Mouse (Mus musculus) bone marrow, adult 2 months (tissue): ENCODE results near the gene Myo16.

Experiments
- CTCF ChIP-seq: fragments of 200-500 bp; IDR thresholded peaks from 2 replicates; pipeline ENCODE4 v1.5.1; 2011; ENCODE audit warnings: low read length, control low read depth; ENCODE audit not compliant: control insufficient read depth, insufficient read depth
- POLR2A ChIP-seq: fragments of 200-500 bp; IDR thresholded peaks from 2 replicates; pipeline ENCODE4 v1.6.1; 2011; ENCODE audit warnings: low read depth, mild to moderate bottlenecking, control low read depth, low read length, borderline replicate concordance; ENCODE audit not compliant: control insufficient read depth

GRCm38 (mm10) chr8:10391913-10392312 lies 238.2 kb downstream of the Myo16 start:
- TF ChIP-seq POLR2A (no peak), CTCF (no peak)
